Mouse (Mus musculus) lung, postnatal 25 days (tissue): Measurements from ENCODE around the gene Dlg2.

ENCODE experiments used
- DNase-seq: peaks from one replicate; pipeline ENCODE4 v3.0.0; 2022; ENCODE audit warnings: low spot score

Dlg2 gene

DNA sequence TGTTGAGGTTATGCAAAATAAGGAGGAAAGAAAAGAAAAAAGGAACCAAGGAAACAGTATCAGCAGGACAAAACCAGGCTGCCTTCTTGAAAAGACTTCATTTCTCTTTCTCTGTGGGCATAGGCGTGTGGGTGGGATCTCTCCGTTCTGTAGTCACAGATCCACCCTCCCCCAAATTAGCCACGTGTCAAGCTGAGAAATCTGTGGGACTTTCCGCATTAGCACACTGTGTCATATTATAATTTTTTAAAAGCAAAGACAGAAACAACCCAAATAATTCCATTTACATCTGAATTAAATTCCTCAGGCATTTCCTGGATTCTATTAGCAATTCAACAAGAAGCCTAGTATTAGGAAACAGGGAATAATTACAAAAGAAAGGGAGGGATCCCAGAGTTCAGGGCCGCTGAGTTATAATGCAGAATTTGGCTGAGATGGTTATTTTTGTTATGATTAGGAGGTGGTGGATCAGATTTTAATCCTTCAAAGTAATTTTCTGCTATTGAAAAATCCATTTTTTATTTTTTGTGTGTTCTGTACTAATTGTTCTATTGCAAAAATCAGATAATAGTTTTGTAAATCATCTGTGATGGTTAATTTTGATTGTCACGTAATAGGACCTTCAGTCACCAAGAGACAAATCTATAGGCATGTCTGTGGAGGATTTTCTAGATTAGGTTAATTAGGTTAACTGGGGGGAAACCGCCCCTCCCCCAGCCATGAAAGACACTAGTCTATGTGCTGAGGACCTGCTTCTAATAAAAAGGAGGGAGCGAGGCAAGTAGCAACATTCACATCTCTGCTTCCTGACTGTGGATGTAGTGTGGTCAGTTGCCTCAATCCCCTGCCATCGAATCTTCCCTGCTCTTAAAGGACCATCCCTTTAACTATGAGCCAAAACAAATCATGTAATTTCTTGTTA lies 63.3 kb downstream of the Dlg2 start:
- no peak for DNase-seq

DNA sequence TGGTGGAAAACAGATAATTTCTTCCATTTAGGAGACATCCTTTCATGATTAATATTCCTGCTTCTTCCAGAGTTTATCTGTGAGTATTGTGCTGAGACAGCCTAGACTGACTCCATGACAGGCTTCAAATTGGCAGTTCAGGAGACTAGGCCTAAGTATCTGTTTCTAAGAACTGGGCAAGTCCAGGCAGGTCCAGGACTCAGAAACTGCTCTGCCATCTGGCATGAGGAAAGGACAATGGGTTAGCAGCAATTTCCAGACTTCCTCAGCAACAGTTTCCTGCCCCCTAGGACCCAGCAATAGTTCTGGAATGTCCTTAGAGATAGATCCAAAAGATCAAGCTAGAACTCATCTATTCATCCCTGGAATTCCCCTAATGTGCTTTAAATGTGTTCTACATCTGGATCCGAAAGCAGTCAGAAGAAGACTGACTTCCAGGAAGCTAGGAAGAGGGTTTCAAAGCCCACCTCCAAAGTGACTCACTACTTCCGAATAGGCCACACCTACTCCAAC lies 64.4 kb downstream of the Dlg2 start:
- DNase-seq: no peak

DNA sequence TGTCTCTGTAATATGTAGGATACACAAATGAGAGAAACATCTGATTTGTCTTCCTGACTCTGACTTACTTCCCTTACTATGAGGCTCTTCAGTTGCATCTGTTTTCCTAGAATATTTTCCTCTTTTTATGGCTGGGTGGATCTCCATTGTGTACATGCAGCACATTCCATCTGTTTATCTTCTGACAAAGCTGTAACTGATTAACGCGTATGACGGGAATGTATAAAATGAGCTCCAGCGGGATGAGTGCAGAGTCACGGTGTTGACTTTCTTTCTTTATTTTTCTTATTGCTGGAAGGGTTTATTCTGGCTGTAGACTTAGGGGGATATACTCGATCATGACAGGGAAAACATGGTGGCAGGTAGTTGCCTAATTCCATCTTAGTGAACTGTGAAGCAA lies 76.9 kb downstream of the Dlg2 start:
- DNase-seq: no peak

- no peak for DNase-seq
Measured at GRCm38 (mm10) chr7:90554421-90554820, 77.9 kb downstream of the Dlg2 start.

GRCm38 (mm10) chr7:90569130-90569529 lies 92.7 kb downstream of the Dlg2 start:
- DNase-seq: no peak

DNA sequence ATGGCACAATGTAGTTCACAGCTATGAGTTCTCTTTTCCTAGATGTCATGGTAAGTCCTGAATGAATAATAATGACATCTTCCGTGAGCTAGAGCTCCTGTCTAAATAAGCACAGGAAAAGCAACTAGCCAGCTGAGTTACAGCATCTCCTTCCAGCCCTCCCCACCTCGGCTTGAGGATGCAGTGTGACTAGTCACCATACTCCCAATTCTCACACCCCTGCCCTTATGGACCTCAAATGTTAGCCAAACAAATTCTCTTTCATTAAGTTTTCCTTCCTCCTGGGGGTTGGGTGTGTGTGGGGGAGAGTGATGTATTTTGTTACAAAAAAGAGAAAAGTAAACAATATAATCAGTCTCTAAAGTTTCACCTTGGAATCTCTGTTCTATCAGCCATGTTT lies 111.3 kb downstream of the Dlg2 start:
- no peak for DNase-seq

- no peak for DNase-seq
Measured at GRCm38 (mm10) chr7:90588318-90588717, 111.8 kb downstream of the Dlg2 start.

DNA sequence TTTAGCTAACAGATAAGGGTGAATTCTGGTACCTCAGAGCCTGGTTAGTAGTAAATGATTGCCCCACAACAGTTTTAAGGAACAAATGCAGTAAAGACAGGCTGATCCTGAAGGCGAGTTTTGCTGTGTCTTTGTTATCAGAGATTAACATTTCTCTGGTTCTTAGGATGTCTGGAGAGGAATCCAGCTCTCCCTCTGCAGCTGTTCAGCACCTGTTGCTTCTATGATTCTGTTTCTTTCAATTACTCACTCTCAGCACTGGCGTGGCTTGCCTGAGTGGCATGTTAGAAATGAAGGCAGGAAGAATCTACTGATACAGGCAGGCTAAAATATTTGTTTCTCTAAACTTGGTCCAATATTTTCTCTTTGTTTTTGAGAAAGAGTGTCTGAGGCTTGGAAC lies 133.3 kb downstream of the Dlg2 start:
- no peak for DNase-seq

- no peak for DNase-seq
Measured at GRCm38 (mm10) chr7:90630546-90630945, 154.1 kb downstream of the Dlg2 start.

DNA sequence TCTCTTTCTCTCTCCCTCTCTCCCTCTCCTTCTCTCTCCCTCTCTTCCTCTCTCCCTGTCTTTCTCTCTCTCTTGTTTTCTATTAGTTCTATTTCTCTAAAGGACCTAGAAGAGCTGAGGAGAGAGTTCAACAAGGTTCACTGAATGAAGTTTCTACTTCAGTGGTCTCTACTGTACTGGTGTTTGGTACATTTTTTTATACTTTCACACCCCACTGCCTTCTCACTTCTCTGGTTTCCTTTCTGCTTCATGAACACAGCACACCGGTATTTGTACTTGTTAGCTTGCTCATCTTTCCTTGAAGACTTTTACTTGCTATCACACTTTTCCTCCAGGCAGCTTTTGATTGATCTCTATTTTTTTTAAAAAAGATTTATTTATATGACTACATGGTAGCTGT lies 173.0 kb downstream of the Dlg2 start:
- no peak for DNase-seq

DNA sequence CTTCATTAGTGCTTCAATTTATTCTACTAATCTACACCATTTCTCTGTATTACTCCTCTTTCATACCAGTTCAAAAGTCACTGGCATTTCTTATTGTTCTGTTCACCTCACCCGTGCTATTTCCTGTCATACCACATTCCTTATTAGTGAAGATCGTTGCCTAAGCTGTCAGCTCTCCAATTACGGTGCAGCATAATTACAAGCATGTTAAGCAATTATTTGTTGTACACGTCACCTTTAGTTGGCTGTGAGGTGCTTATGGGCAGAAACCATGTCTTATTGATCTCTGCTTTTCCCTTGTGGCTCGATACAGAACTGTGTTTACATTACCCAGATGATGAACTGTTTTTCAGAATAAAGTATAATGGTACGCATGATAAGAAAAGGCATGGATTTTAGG lies 174.7 kb downstream of the Dlg2 start:
- no peak for DNase-seq

DNA sequence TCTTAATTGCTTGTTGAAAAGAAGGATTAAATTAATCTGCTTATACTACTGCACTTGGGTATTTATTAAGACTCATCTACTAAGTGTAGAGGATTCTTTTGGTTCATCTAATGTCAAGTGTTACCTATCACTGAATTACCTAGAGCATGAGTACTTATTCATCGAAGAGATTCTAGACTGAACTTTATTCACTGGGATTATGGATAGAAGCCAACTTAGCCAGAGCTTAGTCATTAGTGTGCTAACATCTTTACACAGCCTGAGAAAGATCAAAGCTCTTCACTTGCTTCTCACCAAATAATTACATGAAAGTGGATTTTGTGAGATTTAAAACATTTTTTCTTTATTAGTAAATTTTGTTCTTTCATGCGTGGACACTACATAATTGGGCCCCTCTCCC lies 175.1 kb downstream of the Dlg2 start:
- DNase-seq: no peak

GRCm38 (mm10) chr7:90658593-90658992 lies 182.1 kb downstream of the Dlg2 start:
- DNase-seq: no peak

GRCm38 (mm10) chr7:90694050-90694449 lies 217.6 kb downstream of the Dlg2 start:
- no peak for DNase-seq

DNA sequence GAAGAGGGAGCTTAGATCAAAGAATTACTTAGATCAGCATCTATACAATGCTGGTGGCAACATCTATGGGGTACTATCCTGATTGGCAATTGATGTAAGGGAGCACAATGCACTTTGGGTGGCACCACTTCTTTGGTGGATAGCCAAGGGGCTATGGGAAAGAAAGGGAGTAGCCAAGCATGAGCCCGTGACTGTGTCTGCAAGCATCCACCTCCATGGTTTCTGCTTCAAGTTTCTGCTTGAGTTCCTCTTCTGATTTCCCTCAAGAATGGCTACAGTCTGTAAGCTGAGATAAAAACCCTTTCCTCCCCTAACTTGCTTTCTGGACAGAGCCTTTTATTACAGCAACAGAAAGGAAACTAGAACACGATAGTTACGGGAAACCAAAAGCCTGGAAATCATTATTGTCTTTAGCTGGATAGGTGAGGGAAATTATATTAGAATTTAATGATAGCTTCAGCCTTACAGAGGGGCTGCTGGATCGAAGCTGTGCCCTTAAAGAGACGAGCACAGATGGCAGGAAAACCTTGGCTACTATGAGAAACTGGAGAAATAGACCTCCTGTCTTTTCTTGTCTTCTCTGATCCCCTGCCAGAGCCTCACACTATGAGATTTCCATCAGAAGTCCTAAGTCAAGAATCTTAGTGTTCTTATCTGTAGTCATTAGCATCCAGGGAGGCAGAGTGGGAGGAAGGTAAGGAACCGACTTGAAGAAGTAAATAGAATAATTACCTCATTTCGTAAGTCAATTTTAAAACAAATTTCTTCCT lies 219.9 kb downstream of the Dlg2 start:
- no peak for DNase-seq

DNA sequence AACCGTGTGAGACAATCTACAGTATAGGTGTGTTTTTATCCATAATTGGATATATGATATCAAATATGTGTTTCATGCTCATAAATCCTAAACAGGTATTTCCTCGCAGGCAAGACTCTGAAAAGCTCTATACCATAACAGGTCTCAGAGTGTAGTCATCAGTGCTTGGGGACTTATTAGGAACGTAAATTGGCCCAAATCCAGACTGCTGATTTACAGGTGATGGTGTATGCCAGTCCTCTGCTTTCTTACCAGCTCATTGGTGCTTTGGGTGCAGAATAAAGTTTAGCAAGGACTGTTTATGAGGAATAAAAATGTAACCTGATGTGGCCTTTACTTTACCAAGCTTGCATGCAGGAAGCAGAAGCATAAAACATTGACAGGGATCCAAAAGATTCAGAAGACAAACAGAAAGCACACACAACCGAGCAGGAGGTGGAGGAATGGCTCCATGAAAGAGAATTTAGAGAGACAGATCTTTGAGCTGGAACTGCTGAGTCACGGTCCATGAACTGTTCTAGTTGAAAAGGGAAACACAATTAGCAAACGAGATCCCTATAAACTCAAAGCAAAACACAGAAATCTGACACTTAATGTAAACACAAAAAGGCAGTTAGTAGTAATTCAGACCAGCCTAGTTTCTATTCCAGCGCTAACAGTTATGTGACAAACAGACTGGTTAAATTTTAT lies 226.8 kb downstream of the Dlg2 start:
- DNase-seq: no peak

DNA sequence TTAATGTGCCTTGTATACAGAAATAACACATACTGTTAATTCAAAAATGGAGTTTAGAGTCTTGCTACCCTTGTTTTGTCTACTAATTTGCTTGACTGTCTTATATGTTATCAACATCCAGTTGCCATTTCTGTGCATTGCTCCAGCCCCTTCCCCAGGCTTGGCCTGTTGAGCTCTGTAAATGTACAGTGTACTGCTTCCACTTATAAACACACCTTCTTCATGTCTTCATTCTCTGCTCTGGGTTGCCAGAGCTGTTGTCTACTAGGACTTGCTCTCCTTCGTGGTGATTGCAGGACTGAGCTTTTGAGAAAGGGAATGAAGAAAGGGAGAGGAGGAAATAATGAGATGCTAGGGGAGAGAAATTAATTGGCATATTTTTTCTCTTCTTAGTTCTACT lies 227.5 kb downstream of the Dlg2 start:
- no peak for DNase-seq

DNA sequence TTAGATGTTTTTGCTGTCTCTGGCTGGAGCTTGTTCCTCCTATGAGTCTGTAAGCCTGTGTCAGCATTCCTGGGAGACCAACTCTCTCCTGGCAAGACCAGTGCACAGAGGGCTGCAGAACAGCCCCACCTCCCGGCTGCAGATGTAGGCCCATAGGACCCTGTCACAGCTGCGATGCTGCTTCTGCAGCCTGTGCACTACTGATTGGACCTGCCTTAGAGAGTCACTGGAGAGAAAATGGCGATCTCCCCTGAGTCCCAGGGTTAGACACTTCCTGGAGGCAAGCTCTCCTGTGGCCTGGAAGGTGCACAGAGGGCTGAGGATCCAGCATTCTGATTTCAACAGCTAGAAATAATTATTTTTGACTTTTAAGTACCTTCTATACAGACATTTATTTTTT lies 257.6 kb downstream of the Dlg2 start:
- DNase-seq: no peak

GRCm38 (mm10) chr7:90736369-90736768 lies 259.9 kb downstream of the Dlg2 start:
- DNase-seq: no peak

DNA sequence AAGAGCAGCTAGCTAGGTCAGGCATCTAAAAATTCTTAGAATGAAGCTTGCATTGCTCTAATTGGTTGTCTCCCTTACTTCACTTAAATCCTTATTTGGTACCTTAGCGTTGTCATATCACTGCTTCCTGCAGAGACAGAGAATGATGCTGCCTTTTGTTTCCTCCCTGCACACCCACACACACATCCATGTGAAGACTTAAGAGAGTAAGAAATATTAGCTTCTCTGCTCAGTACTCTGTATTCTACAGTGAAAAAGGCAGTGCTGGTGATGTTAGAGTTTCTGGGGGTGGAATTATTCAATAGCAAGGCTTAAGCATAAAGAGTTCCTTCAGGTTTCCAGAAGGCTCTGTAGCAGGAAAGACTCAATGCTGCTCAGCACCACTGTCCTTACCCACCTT lies 272.2 kb downstream of the Dlg2 start:
- no peak for DNase-seq

DNA sequence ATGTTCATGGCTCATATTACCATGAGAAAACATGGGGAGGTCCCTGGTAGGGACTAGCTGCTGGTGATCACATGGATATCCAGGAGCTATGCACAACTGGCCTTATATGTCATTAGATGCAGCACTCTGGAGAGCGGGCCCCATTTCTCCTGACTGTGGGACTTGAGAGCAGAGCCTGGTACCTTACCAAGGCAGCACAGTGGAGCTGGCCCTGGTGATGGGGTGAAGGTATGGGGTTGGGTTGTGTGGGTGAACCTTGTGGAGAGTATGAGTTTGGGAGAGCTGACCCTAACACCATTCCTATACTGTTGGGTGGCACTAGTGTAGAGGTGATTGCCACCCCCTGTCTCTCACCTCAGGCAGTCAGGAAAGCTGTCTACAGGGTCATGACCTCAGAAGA lies 311.5 kb downstream of the Dlg2 start:
- no peak for DNase-seq

- DNase-seq: no peak
Measured at GRCm38 (mm10) chr7:90791522-90791921, 315.1 kb downstream of the Dlg2 start.

GRCm38 (mm10) chr7:90825640-90826039 lies 349.2 kb downstream of the Dlg2 start:
- no peak for DNase-seq
